Mouse (Mus musculus) heart, embryonic 11.5 days (tissue): ENCODE results near the gene Mfsd14a. TPM values are rescaled to one million over a fixed set of nuclear protein-coding genes. Genes with fewer than 3 reads are reported as not detected.
"Not testable (repeated sequence)": the region's sequence is repeated elsewhere in the genome, so short reads cannot be mapped to it uniquely, and the experiment has no call there.

Experiments used
- ATAC-seq: fragments of 200-750 bp; cut with Nextera tagmentation; replicated peaks from 2 replicates; pipeline ENCODE4 v1.8.0; 2017; ENCODE audit warnings: moderate library complexity; ENCODE audit not compliant: insufficient number of reproducible peaks, low FRiP score, low TSS enrichment
- H3K27ac ChIP-seq: fragments of 300-500 bp; sonication (generic); 2 replicates; pipeline ENCODE4 v1.5.1; 2014; ENCODE audit warnings: mild to moderate bottlenecking, low read depth, low read length
- H3K27me3 ChIP-seq: fragments of 300-500 bp; sonication (generic); 2 replicates; pipeline ENCODE4 v1.6.1; 2014; ENCODE audit warnings: mild to moderate bottlenecking, low read length, mixed read lengths; ENCODE audit not compliant: control insufficient read depth, insufficient read depth
- H3K36me3 ChIP-seq: fragments of 300-500 bp; sonication (generic); 2 replicates; pipeline ENCODE4 v1.6.1; 2014; ENCODE audit warnings: mild to moderate bottlenecking, low read length, moderate library complexity, mixed read lengths; ENCODE audit not compliant: control insufficient read depth, insufficient read depth
- H3K4me1 ChIP-seq: fragments of 300-500 bp; sonication (generic); 2 replicates; pipeline ENCODE4 v1.6.1; 2014; ENCODE audit warnings: low read length; ENCODE audit not compliant: control insufficient read depth, insufficient read depth
- H3K4me2 ChIP-seq: fragments of 300-500 bp; sonication (generic); 2 replicates; pipeline ENCODE4 v1.6.1; 2014; ENCODE audit warnings: mild to moderate bottlenecking, moderate library complexity
- H3K4me3 ChIP-seq: fragments of 300-500 bp; sonication (generic); 2 replicates; pipeline ENCODE4 v1.5.1; 2014; ENCODE audit warnings: low read depth, low read length
- H3K9ac ChIP-seq: fragments of 300-500 bp; sonication (generic); 2 replicates; pipeline ENCODE4 v1.6.1; 2014; ENCODE audit warnings: mild to moderate bottlenecking, low read depth, low read length, moderate library complexity
- H3K9me3 ChIP-seq: fragments of 300-500 bp; sonication (generic); replicated peaks from 2 replicates; pipeline ENCODE4 v1.6.1; 2016; ENCODE audit warnings: low read length; ENCODE audit not compliant: control insufficient read depth
- WGBS: fragments of 180-500 bp; shearing (Covaris S2); extraction: QIAGEN DNeasy Blood & Tissue Kit; methylation state at CpG from one replicate; pipeline ENCODE4 v1.1.7; 2014; ENCODE audit not compliant: insufficient replicate concordance; 5-methylcytosine and 5-hydroxymethylcytosine counted together
- polyA plus RNA-seq: library from polyadenylated mRNA; unstranded; fragments of >200 nt; fragmentation: Nextera tagmentation; extraction: Ambion mirVana; gene quantifications from 2 replicates; pipeline ENCODE4 v1.2.1, GENCODE M21; 2014

Mfsd14a gene
- polyA plus RNA-seq, 1 experiment from 2014 or later: 64.2 TPM

DNA sequence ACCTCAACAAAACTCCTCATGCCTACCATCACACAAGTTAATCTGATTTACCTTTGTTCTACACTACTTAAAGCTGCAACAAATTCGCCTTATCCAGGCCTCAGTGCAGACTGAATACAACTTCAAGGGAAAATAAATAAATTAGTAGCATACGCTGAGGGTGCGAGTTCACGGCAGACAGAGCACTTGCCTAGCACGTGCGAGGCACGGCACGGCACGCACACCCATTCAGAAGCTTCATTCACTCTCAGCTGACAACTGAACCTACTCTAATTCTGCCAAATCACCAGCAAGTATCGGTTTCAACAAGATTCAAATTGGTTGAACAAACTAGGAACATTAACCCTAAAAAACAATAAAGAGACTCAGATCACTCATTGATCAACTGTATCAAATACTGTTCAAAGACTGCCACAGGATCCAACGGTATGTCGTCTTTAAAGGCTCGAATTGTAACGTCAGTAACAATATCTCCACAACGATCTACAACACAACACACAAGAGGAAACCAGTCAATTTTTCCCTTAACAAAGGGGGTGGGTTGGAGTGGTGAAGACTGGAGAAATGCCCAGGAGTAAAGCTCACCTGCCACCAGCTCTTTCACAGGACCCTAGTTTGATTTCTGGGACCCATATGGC, 3.4 kb downstream of the Mfsd14a start:
- WGBS: 82% methylated on average over 15 of the region's 15 CpGs

DNA sequence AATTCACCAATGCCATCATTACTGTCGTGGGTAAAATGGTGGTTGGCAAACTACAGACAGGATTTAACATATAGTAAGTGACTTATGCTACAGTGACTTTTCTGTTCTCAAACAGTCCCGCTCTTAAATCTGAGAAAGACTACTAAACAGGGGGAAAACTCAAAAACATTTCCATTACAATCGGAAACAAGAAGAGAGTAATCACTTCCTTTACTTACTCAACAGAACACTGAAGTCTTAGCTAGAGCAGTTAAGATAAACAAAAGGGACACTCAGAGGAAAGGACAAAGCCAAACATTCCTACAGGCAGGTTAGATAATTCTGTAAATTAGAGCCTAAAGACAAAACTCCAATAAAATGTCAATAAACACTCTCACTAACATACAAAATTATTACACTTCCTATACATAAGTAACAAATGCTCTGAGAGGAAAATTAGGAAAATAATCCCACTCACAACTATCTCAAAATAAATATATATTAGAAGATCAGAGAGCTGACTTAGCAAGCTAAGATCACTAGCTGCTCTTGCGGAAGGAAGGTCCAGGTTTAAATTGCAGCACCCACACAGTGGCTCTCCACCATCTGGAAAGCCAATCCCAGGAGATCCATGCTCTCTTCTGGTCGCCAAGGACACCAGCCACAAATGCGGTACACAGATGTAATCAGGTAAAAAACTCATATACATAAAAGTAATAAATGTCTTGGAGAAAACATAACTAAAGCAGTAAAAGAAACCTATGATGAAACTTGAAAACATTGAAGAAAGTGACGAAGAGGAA, 6.1 kb downstream of the Mfsd14a start:
- no peak overlapping the region for H3K4me3 ChIP-seq
- peaks cover 37% of the 10 kb centered on the region for H3K4me1 ChIP-seq
- H3K27me3 ChIP-seq: no peaks in the 10 kb centered on the region
- no peaks in the 10 kb centered on the region for H3K36me3 ChIP-seq
- no peaks in the 10 kb centered on the region for H3K9me3 ChIP-seq
- ATAC-seq: no peak
- 77% methylated on average over 7 of the region's 7 CpGs for WGBS
- H3K4me2 ChIP-seq: no peak overlapping the region
- H3K9ac ChIP-seq: no peak overlapping the region
- H3K27ac ChIP-seq: peak overlapping the region; percentile 29; the same call in 1 of the 2 replicates

More for the DNA sequence above, 3.4 kb downstream of the Mfsd14a start:
- no peaks in the 10 kb centered on the region for H3K27me3 ChIP-seq
- no peak overlapping the region for H3K9ac ChIP-seq
- no peak overlapping the region for H3K4me3 ChIP-seq
- peaks cover 22% of the 10 kb centered on the region for H3K4me1 ChIP-seq
- H3K36me3 ChIP-seq: no peaks in the 10 kb centered on the region
- no peak overlapping the region for H3K4me2 ChIP-seq
- ATAC-seq: no peak
- no peak overlapping the region for H3K27ac ChIP-seq
- H3K9me3 ChIP-seq: no peaks in the 10 kb centered on the region

DNA sequence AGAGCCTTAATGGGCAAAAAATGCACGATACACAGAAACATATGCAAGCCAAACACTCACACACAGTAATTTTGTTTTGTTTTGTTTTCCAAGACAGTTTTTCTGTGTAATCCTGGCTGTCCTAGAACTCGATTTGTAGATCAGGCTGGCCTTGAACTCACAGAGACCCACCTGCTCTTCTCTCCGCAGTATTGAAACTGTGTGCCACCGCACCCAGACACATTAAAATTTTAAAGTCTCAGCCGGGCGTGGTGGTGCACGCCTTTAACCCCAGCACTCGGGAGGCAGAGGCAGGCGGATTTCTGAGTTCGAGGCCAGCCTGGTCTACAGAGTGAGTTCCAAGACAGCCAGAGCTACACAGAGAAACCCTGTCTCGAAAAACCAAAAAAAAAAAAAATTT, 8.4 kb downstream of the Mfsd14a start:
- peaks cover 28% of the 10 kb centered on the region for H3K4me1 ChIP-seq
- not testable (repeated sequence) for H3K9me3 ChIP-seq, H3K4me3 ChIP-seq, H3K4me2 ChIP-seq, H3K27me3 ChIP-seq, H3K9ac ChIP-seq, H3K27ac ChIP-seq, ATAC-seq, H3K36me3 ChIP-seq
- WGBS: 91% methylated on average over 11 of the region's 11 CpGs

DNA sequence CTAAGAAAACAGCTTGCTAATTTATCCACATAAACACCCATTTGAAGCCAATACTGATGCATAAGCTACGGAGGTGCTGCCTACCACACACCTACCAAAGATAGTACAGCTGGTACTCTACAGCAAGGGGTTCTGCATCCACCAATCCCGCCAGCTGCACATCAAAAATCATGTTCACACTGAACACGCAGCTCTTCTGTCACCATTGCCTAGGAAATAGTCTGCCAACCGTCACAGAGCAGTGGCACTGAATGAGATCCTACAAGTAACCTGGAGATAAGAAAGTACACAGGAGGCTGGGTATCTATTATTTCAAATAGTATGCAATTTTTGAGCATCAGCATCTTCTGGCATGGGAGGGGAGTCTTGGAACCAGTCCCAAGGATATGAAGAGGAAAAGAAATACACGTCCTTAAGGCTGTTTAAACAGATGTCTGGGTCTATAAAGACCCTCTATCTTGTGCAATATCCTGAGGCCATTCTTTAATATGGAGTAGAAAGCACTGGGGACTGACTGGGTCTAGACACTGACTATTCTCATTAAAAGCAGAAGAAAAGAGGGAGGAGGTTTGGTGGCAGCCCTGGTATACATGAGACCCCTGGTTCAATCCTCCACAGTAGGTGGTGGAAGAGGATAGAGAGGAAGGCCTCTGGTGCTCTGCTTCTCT, 9.1 kb downstream of the Mfsd14a start:
- H3K27me3 ChIP-seq: no peaks in the 10 kb centered on the region
- 59% methylated on average over 5 of the region's 5 CpGs for WGBS
- H3K9ac ChIP-seq: no peak overlapping the region
- H3K4me1 ChIP-seq: peaks cover 28% of the 10 kb centered on the region
- H3K4me2 ChIP-seq: no peak overlapping the region
- H3K4me3 ChIP-seq: no peak overlapping the region
- no peak overlapping the region for H3K27ac ChIP-seq
- H3K36me3 ChIP-seq: 0 out of 2 replicates have a peak, but pooled peaks cover 4% of the 10 kb centered on the region
- no peaks in the 10 kb centered on the region for H3K9me3 ChIP-seq
- no peak for ATAC-seq

DNA sequence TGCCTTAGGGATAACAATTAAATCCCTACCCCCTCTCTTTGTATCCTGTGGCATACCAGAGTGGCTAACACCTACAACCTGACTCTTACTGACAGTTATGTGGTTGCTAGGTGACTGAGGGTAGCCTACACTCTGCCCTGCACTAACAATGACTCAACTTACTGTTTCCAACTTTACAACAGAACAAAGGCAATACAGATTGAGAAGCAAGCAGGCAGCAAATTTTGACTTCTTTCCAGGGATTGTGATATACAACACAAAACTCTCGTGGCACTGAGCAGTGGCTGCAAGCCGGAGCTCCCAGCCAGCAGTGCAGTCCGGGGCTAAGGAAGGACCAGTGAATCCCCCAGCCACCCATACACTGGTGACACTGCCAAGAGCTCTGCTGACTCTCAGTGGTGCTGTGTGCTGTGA, 10.4 kb downstream of the Mfsd14a start:
- Histone ChIP-seq H3K4me1 (peaks cover 24% of the 10 kb centered on the region), H3K9ac (no peak overlapping the region), H3K27me3 (no peaks in the 10 kb centered on the region), H3K36me3 (0 out of 2 replicates have a peak, but pooled peaks cover 4% of the 10 kb centered on the region), H3K9me3 (no peaks in the 10 kb centered on the region), H3K27ac (no peak overlapping the region), H3K4me3 (no peak overlapping the region), H3K4me2 (no peak overlapping the region)
- 0 out of 2 replicates have a peak, but pooled peaks have one; percentile 49 for ATAC-seq
- WGBS: 57% methylated on average over 3 of the region's 3 CpGs

DNA sequence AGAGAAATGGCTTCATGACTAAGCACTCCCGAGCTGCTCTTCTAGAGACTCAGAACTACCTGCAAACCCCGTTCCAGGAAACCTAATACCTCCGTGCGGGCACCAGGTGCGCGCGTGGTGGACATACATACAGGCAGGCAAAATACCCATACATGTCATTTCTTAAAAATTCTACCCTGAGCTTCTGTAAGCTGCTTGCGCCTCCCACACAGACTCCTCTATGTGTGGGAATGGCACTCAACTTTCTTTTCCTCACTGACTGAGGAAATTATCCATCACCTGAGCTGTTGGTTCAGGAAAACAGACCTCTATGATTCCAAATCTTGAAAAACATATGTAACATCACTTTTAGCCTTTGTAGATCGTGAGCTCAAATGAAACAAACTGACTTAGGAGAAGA, 11.8 kb downstream of the Mfsd14a start:
- ATAC-seq: no peak
- Histone ChIP-seq H3K4me3 (no peak overlapping the region), H3K36me3 (peaks cover 10% of the 10 kb centered on the region; the same call in 1 of the 2 replicates), H3K27ac (no peak overlapping the region), H3K9me3 (no peaks in the 10 kb centered on the region), H3K4me2 (no peak overlapping the region), H3K27me3 (no peaks in the 10 kb centered on the region), H3K9ac (no peak overlapping the region), H3K4me1 (peaks cover 15% of the 10 kb centered on the region)
- WGBS: 97% methylated on average over 9 of the region's 9 CpGs

DNA sequence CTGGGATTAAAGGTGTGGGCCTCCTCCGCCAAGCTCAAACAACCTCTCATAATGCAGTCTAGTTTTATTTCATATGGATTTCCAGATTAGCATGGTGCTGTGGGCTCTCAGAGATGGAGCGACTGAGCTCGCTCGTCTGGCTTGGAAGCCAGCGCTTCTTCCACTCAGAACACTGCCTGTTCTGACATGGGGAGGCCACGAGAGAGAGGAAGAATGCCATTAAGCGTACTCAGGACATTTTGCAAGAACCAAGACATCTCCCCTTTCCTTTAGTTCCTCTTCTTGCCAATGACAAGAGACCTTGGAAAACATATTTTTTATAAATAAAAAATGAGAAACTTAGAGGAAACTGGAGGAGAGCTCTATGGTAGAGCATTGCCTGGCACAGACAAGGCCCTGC, 13.7 kb downstream of the Mfsd14a start:
- WGBS: 92% methylated on average over 7 of the region's 7 CpGs
- no peak overlapping the region for H3K9ac ChIP-seq
- H3K4me2 ChIP-seq: no peak overlapping the region
- no peak overlapping the region for H3K4me3 ChIP-seq
- H3K4me1 ChIP-seq: peaks cover 15% of the 10 kb centered on the region
- no peak for ATAC-seq
- peaks cover 10% of the 10 kb centered on the region; the same call in 1 of the 2 replicates for H3K36me3 ChIP-seq
- H3K9me3 ChIP-seq: no peaks in the 10 kb centered on the region
- no peak overlapping the region for H3K27ac ChIP-seq
- H3K27me3 ChIP-seq: no peaks in the 10 kb centered on the region

DNA sequence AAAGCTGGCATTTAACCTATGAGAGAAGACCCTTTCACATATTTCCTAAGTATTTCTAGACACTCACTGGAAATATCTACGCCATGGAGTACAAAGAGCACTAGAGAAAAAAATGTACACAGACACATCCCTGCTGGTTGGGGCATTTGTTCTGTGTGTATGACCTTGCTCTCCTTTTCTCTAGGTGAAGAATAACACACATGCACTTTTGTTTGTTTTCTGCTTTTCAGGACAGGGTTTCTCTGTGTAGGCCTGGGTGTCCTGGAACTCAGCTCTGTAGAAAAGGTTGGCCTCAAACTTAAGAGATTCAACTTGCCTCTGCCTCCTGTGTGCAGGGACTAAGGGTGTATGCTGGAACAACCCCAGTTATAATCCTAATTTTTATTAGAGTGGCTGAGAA, 16.1 kb downstream of the Mfsd14a start:
- Histone ChIP-seq H3K9ac (no peak overlapping the region), H3K27me3 (no peaks in the 10 kb centered on the region), H3K4me2 (no peak overlapping the region), H3K4me1 (no peaks in the 10 kb centered on the region; the same call in 1 of the 2 replicates), H3K9me3 (no peaks in the 10 kb centered on the region), H3K36me3 (peaks cover 18% of the 10 kb centered on the region), H3K27ac (no peak overlapping the region), H3K4me3 (no peak overlapping the region)
- 85% methylated on average over 1 of the region's 1 CpGs for WGBS
- ATAC-seq: no peak
